Mouse (Mus musculus): ENCODE measurements around the gene Srebf2. TPM values are rescaled to one million over a fixed set of nuclear protein-coding genes. Genes with fewer than 3 reads are reported as not detected.

The Srebf2 gene
- polyA plus RNA-seq, 1 experiment: 104 TPM

GRCm38 (mm10) chr15:82135372-82135771 lies 11.6 kb upstream of the Srebf2 start:
- TF ChIP-seq CTCF (IDR thresholded peaks at IDR 0.05; ENCODE audit: borderline replicate concordance, insufficient read depth, low read depth, low read length) (no peak), POLR2A (IDR thresholded peaks at IDR 0.05; ENCODE audit: borderline replicate concordance, insufficient read depth, low read length) (no peak)
- Histone ChIP-seq H3K27me3 (ENCODE audit: control insufficient read depth, insufficient read depth, low read length) (no peaks in the 10 kb centered on the region), H3K27ac (ENCODE audit: insufficient read depth, low read length) (no peak overlapping the region), H3K4me1 (ENCODE audit: control insufficient read depth, insufficient read depth, low read length) (no peaks in the 10 kb centered on the region), H3K4me3 (replicated peaks; ENCODE audit: insufficient read depth, low read depth, low read length) (no peak overlapping the region)
- 52% methylated on average over 4 of the region's 4 CpGs for WGBS
- DNase-seq: no peak

DNA sequence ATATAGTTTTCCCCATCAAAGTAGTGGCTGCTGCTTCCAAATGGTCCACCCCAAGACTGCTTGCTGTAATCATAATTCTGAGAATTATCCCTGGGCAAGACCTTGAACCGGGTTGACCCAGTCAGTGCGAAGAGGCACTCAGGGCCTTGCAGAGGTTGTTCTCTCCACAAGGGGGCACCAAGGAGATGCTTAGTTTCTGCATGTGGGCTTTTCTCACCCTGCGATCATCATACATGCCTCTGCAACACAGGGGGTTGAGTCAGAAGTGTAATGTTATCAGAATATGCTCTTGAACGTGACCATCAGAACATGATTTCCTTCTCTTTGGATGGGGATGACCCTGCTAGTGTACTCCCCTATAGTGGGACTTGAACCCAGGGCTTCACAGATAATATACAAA lies 8.4 kb upstream of the Srebf2 start:
- Histone ChIP-seq H3K27me3 (ENCODE audit: control insufficient read depth, insufficient read depth, low read length) (no peaks in the 10 kb centered on the region), H3K4me1 (ENCODE audit: control insufficient read depth, insufficient read depth, low read length) (no peaks in the 10 kb centered on the region), H3K4me3 (replicated peaks; ENCODE audit: insufficient read depth, low read depth, low read length) (no peak overlapping the region), H3K27ac (ENCODE audit: insufficient read depth, low read length) (no peak overlapping the region)
- WGBS: 20% methylated on average over 4 of the region's 4 CpGs
- TF ChIP-seq POLR2A (IDR thresholded peaks at IDR 0.05; ENCODE audit: borderline replicate concordance, insufficient read depth, low read length): no peak
- TF ChIP-seq CTCF (IDR thresholded peaks at IDR 0.05; ENCODE audit: borderline replicate concordance, insufficient read depth, low read depth, low read length): peak; percentile 86
- DNase-seq: peak; percentile 68 to 76

DNA sequence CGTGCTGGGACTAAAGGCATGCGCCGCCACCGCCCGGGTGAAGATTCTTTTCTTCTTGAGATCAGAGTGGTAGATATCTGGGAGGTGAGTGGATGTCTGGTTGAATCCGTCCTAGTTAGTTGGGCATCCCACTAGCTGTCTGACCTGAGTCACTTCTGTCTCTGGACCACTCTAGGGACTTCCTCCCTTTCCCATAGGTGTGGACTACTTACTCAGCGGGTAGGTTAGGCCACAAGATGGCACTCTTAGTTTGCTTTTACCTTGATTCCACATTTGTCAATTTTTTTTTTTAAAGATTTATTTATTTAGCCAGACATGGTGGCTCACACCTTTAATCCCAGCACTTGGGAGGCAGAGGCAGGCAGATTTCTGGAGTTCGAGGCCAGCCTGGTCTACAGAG lies 7.8 kb upstream of the Srebf2 start:
- DNase-seq: peak in 1 of 2 experiments; percentile 49
- no peaks in the 10 kb centered on the region for H3K27me3 ChIP-seq (ENCODE audit: control insufficient read depth, insufficient read depth, low read length)
- H3K4me3 ChIP-seq (replicated peaks; ENCODE audit: insufficient read depth, low read depth, low read length): no peak overlapping the region
- TF ChIP-seq CTCF (IDR thresholded peaks at IDR 0.05; ENCODE audit: borderline replicate concordance, insufficient read depth, low read depth, low read length): peak; percentile 37; the same call in 1 of the 2 replicates
- TF ChIP-seq POLR2A (IDR thresholded peaks at IDR 0.05; ENCODE audit: borderline replicate concordance, insufficient read depth, low read length): no peak
- 93% methylated on average over 8 of the region's 8 CpGs for WGBS
- no peak overlapping the region for H3K27ac ChIP-seq (ENCODE audit: insufficient read depth, low read length)
- H3K4me1 ChIP-seq (ENCODE audit: control insufficient read depth, insufficient read depth, low read length): no peaks in the 10 kb centered on the region

DNA sequence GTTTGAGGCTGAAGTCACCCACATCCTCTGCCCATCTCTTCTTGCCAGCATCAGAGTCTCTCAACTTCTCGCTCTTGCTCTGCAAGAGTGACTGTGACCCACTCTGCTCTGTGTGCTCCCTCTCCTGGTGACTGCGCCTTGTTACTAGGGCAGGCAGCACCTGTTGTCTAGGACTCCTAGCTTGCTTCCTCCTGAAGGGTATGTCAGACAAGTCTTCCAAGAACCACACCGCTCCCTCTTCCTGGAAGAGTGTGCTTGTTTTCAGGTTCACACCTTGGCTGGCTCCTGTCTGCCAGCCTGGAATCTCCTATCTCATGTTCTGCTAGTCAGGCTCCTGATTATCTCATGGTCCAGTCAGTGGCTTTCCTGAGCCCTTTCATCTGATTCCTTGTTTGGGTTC lies 6.6 kb upstream of the Srebf2 start:
- TF ChIP-seq CTCF (IDR thresholded peaks at IDR 0.05; ENCODE audit: borderline replicate concordance, insufficient read depth, low read depth, low read length) (no peak), POLR2A (IDR thresholded peaks at IDR 0.05; ENCODE audit: borderline replicate concordance, insufficient read depth, low read length) (no peak)
- 85% methylated on average over 3 of the region's 3 CpGs for WGBS
- no peak overlapping the region for H3K27ac ChIP-seq (ENCODE audit: insufficient read depth, low read length)
- DNase-seq: no peak
- no peaks in the 10 kb centered on the region for H3K27me3 ChIP-seq (ENCODE audit: control insufficient read depth, insufficient read depth, low read length)
- H3K4me1 ChIP-seq (ENCODE audit: control insufficient read depth, insufficient read depth, low read length): no peaks in the 10 kb centered on the region
- no peak overlapping the region for H3K4me3 ChIP-seq (replicated peaks; ENCODE audit: insufficient read depth, low read depth, low read length)

GRCm38 (mm10) chr15:82144157-82144556 lies 2.8 kb upstream of the Srebf2 start:
- Histone ChIP-seq H3K4me3 (replicated peaks; ENCODE audit: insufficient read depth, low read depth, low read length) (no peak overlapping the region), H3K27me3 (ENCODE audit: control insufficient read depth, insufficient read depth, low read length) (no peaks in the 10 kb centered on the region), H3K4me1 (ENCODE audit: control insufficient read depth, insufficient read depth, low read length) (peaks cover 3% of the 10 kb centered on the region; the same call in 1 of the 2 replicates), H3K27ac (ENCODE audit: insufficient read depth, low read length) (no peak overlapping the region)
- WGBS: 74% methylated on average over 5 of the region's 5 CpGs
- no peak for DNase-seq
- TF ChIP-seq CTCF (IDR thresholded peaks at IDR 0.05; ENCODE audit: borderline replicate concordance, insufficient read depth, low read depth, low read length) (no peak), POLR2A (IDR thresholded peaks at IDR 0.05; ENCODE audit: borderline replicate concordance, insufficient read depth, low read length) (no peak)

DNA sequence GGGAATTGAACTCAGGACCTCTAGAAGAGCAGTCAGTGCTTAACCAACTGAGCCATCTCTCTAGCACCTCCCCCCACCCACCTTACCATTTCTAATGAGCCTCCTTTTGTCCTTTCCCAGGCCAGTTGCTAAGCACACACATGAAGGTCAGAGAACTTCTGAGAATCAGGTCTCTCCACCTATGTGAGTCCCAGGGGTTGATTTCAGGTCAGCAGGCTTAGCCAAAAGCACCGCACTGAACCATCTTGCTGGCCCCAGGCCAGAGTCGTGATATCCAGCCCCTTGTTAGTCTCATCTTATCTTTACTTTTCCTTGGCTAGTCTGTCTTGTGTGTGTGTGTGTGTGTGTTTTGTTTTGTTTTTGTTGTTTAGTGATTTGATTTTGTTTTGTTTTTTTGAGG lies 1.6 kb upstream of the Srebf2 start:
- DNase-seq: no peak
- Histone ChIP-seq H3K27me3 (ENCODE audit: control insufficient read depth, insufficient read depth, low read length) (no peaks in the 10 kb centered on the region), H3K27ac (ENCODE audit: insufficient read depth, low read length) (no peak overlapping the region), H3K4me3 (replicated peaks; ENCODE audit: insufficient read depth, low read depth, low read length) (no peak overlapping the region), H3K4me1 (ENCODE audit: control insufficient read depth, insufficient read depth, low read length) (peaks cover 3% of the 10 kb centered on the region; the same call in 1 of the 2 replicates)
- TF ChIP-seq CTCF (IDR thresholded peaks at IDR 0.05; ENCODE audit: borderline replicate concordance, insufficient read depth, low read depth, low read length) (no peak), POLR2A (IDR thresholded peaks at IDR 0.05; ENCODE audit: borderline replicate concordance, insufficient read depth, low read length) (no peak)
- WGBS: 34% methylated on average over 2 of the region's 2 CpGs

GRCm38 (mm10) chr15:82145851-82146769 lies 871 bp upstream of the Srebf2 start:
- H3K4me3 ChIP-seq (replicated peaks; ENCODE audit: insufficient read depth, low read depth, low read length): peak overlapping the region; percentile 75
- TF ChIP-seq POLR2A (IDR thresholded peaks at IDR 0.05; ENCODE audit: borderline replicate concordance, insufficient read depth, low read length) (no peak), CTCF (IDR thresholded peaks at IDR 0.05; ENCODE audit: borderline replicate concordance, insufficient read depth, low read depth, low read length) (no peak)
- H3K27ac ChIP-seq (ENCODE audit: insufficient read depth, low read length): peak overlapping the region; percentile 83
- peaks cover 3% of the 10 kb centered on the region; the same call in 1 of the 2 replicates for H3K4me1 ChIP-seq (ENCODE audit: control insufficient read depth, insufficient read depth, low read length)
- no peaks in the 10 kb centered on the region for H3K27me3 ChIP-seq (ENCODE audit: control insufficient read depth, insufficient read depth, low read length)
- 37% methylated on average over 11 of the region's 11 CpGs for WGBS
- DNase-seq: no peak
